Mouse (Mus musculus) limb, embryonic 13.5 days (tissue): ENCODE measurements around the gene Hyal2. TPM values are rescaled to one million over a fixed set of nuclear protein-coding genes. Genes with fewer than 3 reads are reported as not detected.
A peak's percentile ranks its signal among the peaks of the same experiment; 100 is the strongest.

Experiments used
- ATAC-seq: fragments of 200-750 bp; cut with Nextera tagmentation; 2 replicates; pipeline ENCODE4 v1.8.0; 2017; ENCODE audit warnings: low read depth, moderate number of reproducible peaks, moderate TSS enrichment; ENCODE audit not compliant: low FRiP score
- H3K27ac ChIP-seq: fragments of 300-500 bp; sonication (generic); 2 replicates; pipeline ENCODE4 v1.5.1; 2015; ENCODE audit warnings: inconsistent platforms, mild to moderate bottlenecking, moderate library complexity
- H3K27me3 ChIP-seq: fragments of 300-500 bp; sonication (generic); 2 replicates; pipeline ENCODE4 v1.6.1; 2015; ENCODE audit warnings: mild to moderate bottlenecking, inconsistent platforms
- H3K36me3 ChIP-seq: fragments of 300-500 bp; sonication (generic); 2 replicates; pipeline ENCODE4 v1.6.1; 2015; ENCODE audit warnings: inconsistent platforms, mild to moderate bottlenecking, moderate library complexity
- H3K4me1 ChIP-seq: fragments of 300-500 bp; sonication (generic); 2 replicates; pipeline ENCODE4 v1.6.1; 2015; ENCODE audit warnings: inconsistent platforms
- H3K4me2 ChIP-seq: fragments of 300-500 bp; sonication (generic); replicated peaks from 2 replicates; pipeline ENCODE4 v1.6.1; 2015; ENCODE audit warnings: inconsistent platforms, mild to moderate bottlenecking, moderate library complexity
- H3K4me3 ChIP-seq: fragments of 300-500 bp; sonication (generic); 2 replicates; pipeline ENCODE4 v1.5.1; 2015; ENCODE audit warnings: moderate library complexity, mild to moderate bottlenecking, inconsistent platforms
- H3K9ac ChIP-seq: fragments of 300-500 bp; sonication (generic); 2 replicates; pipeline ENCODE4 v1.6.1; 2015; ENCODE audit warnings: mild to moderate bottlenecking, inconsistent platforms
- H3K9me3 ChIP-seq: fragments of 300-500 bp; sonication (generic); 2 replicates; pipeline ENCODE4 v1.6.1; 2016; ENCODE audit warnings: inconsistent platforms
- WGBS: fragments of 180-500 bp; shearing (Covaris S2); methylation state at CpG from one replicate; pipeline ENCODE4 v1.1.7; 2015; 5-methylcytosine and 5-hydroxymethylcytosine counted together
- polyA plus RNA-seq: library from polyadenylated mRNA; unstranded; fragments of >200 nt; fragmentation: Nextera tagmentation; extraction: Ambion mirVana; gene quantifications from 2 replicates; pipeline ENCODE4 v1.2.1, GENCODE M21; 2015

Hyal2 gene
- polyA plus RNA-seq = 127 and 130 TPM in 2 replicates

DNA sequence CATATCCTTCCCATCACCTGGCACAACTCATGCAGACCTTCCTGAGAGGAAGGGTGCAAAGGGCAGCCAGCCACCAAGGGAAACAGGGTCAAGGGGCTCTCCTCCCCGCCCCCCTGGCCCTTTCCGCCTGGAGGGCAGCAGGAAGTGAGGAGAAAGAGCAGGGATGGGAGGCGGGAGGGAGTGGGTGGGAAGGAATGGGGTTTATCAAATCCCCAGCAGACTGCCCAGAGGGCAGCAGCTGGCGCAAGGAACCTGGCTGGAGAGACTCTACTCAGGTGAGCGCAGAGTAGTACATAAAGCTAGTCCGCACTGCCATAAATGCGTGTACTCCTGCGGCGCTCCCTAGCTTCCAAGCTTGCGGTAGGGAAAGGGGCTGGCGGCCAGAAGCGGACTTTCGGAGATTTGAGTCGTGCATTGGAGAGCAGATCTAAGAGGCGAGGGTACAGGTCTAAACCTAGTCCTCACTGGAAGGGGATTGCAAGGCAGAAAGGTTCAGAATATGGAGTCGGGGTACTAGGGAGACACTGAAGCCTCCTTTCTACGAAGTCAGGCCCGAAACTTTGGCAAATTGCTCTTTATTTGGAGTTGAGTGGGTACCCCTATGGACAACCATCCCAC, at the start of gene Hyal2:
Gene Hyal2 (plus strand): TSS at position 244 of the 618 bp plus-strand sequence.
- peak within 1 kb of the TSS; percentile 89 for H3K27ac ChIP-seq
- no peaks in the 10 kb centered on the region for H3K27me3 ChIP-seq
- no peaks in the 10 kb centered on the region for H3K9me3 ChIP-seq
- 8% methylated on average over 18 of the region's 18 CpGs for WGBS
- peak within 1 kb of the TSS; percentile 83 for H3K9ac ChIP-seq
- H3K4me3 ChIP-seq = peak within 1 kb of the TSS; percentile 73
- peaks cover 44% of the 10 kb centered on the region for H3K36me3 ChIP-seq
- peak within 1 kb of the TSS; percentile 89 for H3K4me2 ChIP-seq
- peaks cover 59% of the 10 kb centered on the region for H3K4me1 ChIP-seq
- ATAC-seq = no peak

DNA sequence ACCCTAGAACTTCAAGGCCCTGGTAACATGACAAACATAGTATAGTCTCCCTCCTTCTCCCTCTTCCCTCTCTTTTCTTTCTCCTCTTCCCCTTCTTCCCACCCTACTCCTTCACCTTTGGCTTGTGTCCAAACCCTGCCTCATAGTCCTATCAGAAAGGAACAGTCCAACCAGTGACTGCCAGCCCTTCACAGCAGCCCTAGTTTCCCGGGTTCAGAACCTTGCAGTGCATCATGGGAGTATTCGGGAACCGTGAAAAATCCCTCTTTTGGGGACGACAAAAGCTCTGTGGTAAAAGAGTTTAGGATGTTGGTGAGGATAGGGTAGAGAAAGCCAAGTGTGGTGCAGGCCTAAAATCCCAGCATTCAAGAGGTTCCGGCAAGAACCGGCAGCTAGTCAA, 47.4 kb upstream of the Hyal2 start:
- Histone ChIP-seq H3K27ac (no peak overlapping the region), H3K9ac (no peak overlapping the region), H3K9me3 (no peaks in the 10 kb centered on the region), H3K4me3 (no peak overlapping the region), H3K4me1 (peaks cover 27% of the 10 kb centered on the region), H3K27me3 (peaks cover 36% of the 10 kb centered on the region), H3K36me3 (no peaks in the 10 kb centered on the region), H3K4me2 (no peak overlapping the region)
- 61% methylated on average over 6 of the region's 6 CpGs for WGBS
- no peak for ATAC-seq

DNA sequence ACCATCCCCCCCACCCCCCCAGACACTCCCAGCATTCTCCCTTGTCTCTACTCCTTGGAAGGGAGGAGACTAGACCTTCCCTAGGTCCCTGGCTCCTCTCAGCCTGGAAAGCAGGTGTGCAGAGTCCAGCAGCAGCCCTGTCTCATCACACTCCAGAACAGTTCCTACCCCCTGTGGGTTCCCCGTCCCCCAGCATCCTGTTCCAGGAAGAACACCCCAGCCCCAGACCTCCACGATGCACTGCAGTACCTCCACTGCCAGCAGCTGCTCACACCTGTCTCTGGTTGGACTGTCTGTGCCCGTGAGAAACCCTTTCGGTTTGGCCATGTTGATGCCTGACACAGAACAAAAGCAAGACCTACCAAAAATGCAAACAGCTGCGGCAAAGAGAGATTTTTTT, 46.6 kb upstream of the Hyal2 start:
- H3K27me3 ChIP-seq = peaks cover 44% of the 10 kb centered on the region

DNA sequence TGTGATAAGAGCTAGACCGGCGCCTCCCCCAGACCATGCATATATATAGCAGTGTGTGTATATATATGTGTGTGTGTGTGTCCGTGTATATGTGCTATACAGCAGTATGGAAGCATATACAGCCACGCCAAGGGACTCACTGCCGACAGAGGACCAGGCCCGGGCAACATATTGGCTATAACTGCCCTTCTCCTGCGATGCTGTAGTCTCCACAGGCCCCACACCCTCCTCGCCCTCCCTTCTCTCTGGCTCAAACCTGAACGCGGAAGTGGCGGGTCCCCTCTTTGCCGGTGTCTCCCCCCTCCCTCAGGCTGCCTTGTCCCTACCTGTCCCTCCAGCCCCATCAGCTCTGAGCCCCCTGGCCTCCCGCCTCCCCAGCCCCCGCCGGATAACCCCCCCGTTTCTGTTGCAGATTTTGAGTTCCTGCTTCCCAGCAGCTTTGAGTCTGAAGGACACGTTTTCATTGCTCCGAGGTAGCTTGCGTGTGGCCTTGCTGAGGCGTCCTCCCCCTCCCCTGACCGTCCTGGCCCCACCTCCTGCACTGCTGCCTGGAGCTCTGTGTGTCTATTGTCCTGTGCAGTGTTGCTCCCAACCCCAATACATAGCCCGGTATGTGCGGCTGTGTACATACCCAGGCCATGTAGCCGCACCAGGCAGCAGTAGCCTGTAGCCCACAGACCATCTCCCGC, 45.9 kb upstream of the Hyal2 start:
- WGBS = 18% methylated on average over 25 of the region's 25 CpGs
- H3K9ac ChIP-seq = peak overlapping the region; percentile 39
- ATAC-seq = peak; percentile 38
- no peak overlapping the region for H3K27ac ChIP-seq
- peak overlapping the region; percentile 52 for H3K4me2 ChIP-seq
- peaks cover 51% of the 10 kb centered on the region for H3K27me3 ChIP-seq
- no peaks in the 10 kb centered on the region for H3K36me3 ChIP-seq
- H3K4me3 ChIP-seq = peak overlapping the region; percentile 17
- H3K9me3 ChIP-seq = no peaks in the 10 kb centered on the region
- H3K4me1 ChIP-seq = peaks cover 35% of the 10 kb centered on the region

More for the DNA sequence above, 46.6 kb upstream of the Hyal2 start:
- H3K9ac ChIP-seq = 0 out of 2 replicates have a peak overlapping the region, but pooled peaks have one; percentile 39
- H3K9me3 ChIP-seq = no peaks in the 10 kb centered on the region
- H3K4me3 ChIP-seq = no peak overlapping the region
- H3K27ac ChIP-seq = no peak overlapping the region
- WGBS = 39% methylated on average over 5 of the region's 5 CpGs
- H3K36me3 ChIP-seq = no peaks in the 10 kb centered on the region
- H3K4me2 ChIP-seq = peak overlapping the region; percentile 52; the same call in 1 of the 2 replicates
- H3K4me1 ChIP-seq = peaks cover 28% of the 10 kb centered on the region
- ATAC-seq = no peak

DNA sequence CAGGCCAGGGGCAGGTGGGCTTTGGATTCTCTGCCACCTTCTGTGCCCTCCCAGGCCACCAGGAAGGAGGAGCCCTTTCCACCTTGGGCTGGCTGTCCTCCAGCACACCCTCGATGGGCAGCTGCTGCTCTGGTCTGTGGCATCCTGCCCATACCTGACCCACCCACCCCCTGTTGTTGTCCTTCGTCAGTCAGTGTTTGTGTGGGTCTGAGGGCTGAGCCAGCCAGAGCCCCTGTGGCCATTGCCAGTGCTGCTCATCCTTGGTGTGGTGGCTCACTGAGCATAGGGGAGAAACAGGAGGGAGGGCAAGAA, 45.4 kb upstream of the Hyal2 start:
- Histone ChIP-seq H3K9me3 (no peaks in the 10 kb centered on the region), H3K27me3 (peaks cover 56% of the 10 kb centered on the region), H3K9ac (peak overlapping the region; percentile 39; the same call in 1 of the 2 replicates), H3K4me2 (peak overlapping the region; percentile 52), H3K36me3 (no peaks in the 10 kb centered on the region), H3K4me3 (0 out of 2 replicates have a peak overlapping the region, but pooled peaks have one; percentile 17), H3K27ac (no peak overlapping the region), H3K4me1 (peaks cover 39% of the 10 kb centered on the region)
- ATAC-seq = peak; percentile 4; the same call in 1 of the 2 replicates
- 51% methylated on average over 2 of the region's 2 CpGs for WGBS

DNA sequence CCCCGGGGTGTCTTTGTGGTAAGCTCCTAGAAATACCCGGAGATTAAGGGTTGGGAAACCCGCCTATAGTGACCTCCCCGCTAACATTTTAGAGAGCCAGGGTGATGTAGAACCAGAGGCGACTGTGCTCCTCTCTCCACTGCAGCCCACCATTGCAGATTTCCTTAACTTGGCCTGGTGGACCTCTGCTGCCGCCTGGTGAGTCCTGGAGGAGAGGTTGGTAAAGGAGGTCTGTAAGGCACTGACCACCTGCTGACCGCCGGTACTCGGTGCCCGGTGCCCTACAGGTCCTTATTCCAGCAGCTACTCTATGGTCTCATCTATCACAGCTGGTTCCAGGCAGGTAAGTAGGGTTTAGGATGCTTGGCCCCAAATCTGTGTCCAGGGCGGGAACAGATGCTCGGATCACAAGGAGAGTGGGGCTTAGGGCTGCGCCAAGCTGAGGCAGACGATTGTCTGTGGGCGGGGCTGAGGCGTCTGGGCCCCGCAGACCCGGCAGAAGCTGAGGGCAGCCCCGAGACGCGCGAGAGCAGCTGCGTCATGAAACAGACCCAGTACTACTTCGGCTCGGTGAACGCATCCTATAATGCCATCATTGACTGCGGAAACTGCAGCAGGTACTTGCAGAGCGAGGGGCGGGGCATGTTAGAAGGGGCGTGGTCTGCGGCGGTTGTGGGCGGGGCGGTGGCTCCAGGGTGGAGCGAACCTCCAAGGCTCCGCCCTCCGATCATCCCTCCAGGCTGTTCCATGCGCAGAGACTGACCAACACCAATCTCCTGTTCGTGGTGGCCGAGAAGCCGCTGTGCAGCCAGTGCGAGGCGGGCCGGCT, 41.3 kb upstream of the Hyal2 start:
- H3K9ac ChIP-seq = peak overlapping the region; percentile 35; the same call in 1 of the 2 replicates
- peak overlapping the region; percentile 39 for H3K4me3 ChIP-seq
- WGBS = 5% methylated on average over 44 of the region's 44 CpGs
- no peaks in the 10 kb centered on the region for H3K36me3 ChIP-seq
- ATAC-seq = peak; percentile 62; the same call in 1 of the 2 replicates
- H3K27me3 ChIP-seq = peaks cover 64% of the 10 kb centered on the region
- peaks cover 28% of the 10 kb centered on the region for H3K4me1 ChIP-seq
- H3K4me2 ChIP-seq = peak overlapping the region; percentile 66
- H3K27ac ChIP-seq = no peak overlapping the region
- H3K9me3 ChIP-seq = no peaks in the 10 kb centered on the region

DNA sequence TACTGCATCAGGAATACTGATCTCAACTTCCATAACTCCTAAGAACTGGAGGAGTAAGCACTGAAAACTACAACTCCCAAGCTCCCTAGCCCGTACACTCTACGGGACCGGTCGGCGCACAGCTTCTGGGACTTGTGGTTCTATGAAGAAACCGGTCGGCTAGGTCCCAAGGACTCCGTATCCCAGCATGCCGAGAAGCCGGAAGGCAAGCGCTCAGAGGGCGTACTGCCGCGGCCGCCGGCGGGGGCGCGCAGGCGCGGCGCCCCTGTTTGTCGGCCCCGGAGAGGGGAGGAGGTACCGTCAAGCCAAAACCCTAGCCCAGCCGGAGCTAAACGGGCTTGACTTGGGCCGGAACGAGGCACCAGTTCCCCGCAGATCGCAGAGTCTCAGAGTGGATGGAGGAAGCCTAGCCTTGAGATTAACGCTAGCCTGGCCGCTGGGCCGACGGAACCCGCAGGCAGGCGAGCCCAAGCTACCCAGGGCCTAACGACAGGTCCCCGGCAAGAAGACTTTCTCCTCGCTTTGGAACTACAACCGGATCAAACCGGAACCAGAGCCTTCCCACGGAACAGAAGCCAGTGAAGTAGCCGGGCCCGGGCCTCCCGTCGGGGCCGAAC, 33.8 kb upstream of the Hyal2 start, which contains the start of gene Tmem115:
Gene Tmem115 (plus strand): TSS at position 155 of the 617 bp plus-strand sequence.
- Histone ChIP-seq H3K27ac (peak within 1 kb of the TSS; percentile 75), H3K27me3 (peaks cover 4% of the 10 kb centered on the region), H3K4me2 (peak within 1 kb of the TSS; percentile 99), H3K36me3 (peaks cover 25% of the 10 kb centered on the region), H3K4me3 (peak within 1 kb of the TSS; percentile 94), H3K9ac (peak within 1 kb of the TSS; percentile 94), H3K9me3 (no peaks in the 10 kb centered on the region), H3K4me1 (peaks cover 29% of the 10 kb centered on the region)
- ATAC-seq = peak; percentile 99
- WGBS = under 1% methylated on average over 48 of the region's 48 CpGs

DNA sequence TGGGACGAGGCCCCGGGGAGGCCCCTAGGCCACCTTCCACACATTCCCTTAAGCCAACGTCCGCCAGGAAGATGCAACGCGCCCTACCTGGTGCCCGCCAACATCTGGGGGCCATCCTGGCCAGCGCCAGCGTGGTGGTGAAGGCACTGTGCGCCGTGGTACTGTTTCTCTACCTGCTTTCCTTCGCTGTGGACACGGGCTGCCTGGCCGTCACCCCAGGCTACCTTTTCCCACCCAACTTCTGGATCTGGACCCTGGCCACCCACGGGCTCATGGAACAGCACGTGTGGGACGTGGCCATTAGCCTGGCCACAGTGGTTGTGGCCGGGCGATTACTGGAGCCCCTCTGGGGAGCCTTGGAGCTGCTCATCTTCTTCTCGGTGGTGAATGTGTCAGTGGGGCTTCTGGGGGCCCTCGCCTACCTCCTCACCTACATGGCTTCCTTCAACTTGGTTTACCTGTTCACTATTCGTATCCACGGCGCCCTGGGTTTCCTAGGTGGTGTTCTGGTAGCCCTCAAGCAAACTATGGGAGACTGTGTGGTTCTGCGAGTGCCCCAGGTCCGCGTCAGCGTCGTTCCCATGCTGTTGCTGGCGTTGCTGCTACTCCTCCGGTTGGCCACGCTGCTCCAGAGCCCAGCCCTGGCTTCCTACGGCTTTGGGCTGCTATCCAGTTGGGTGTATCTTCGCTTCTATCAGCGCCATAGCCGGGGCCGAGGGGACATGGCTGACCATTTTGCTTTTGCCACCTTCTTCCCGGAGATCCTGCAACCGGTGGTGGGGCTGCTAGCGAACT, 33.1 kb upstream of the Hyal2 start:
- H3K4me2 ChIP-seq = peak overlapping the region; percentile 99
- H3K4me1 ChIP-seq = peaks cover 29% of the 10 kb centered on the region
- ATAC-seq = no peak
- H3K27ac ChIP-seq = peak overlapping the region; percentile 75
- peaks cover 32% of the 10 kb centered on the region for H3K36me3 ChIP-seq
- H3K9ac ChIP-seq = peak overlapping the region; percentile 94
- peaks cover 4% of the 10 kb centered on the region for H3K27me3 ChIP-seq
- H3K9me3 ChIP-seq = no peaks in the 10 kb centered on the region
- peak overlapping the region; percentile 94 for H3K4me3 ChIP-seq
- 1% methylated on average over 40 of the region's 40 CpGs for WGBS

DNA sequence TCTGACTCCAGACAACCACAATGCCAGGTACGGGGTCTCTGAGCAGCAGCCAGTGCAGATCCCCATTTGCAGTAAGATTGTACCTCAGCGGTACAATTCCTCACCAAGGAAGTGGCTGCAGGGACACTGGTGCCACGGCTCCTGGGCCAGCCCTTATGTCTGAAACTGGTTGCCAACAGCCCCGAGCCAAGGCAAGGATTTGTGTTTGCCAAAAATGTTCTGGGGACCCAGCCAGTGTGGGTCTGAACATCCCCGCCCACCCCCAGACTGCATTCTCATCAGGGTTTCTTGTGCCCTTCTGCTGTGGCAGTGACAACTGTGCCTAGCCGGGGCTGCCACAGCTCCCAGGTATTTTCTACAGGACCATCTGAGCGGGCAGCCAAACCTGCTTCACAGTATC, 29.5 kb upstream of the Hyal2 start:
- H3K9me3 ChIP-seq = no peaks in the 10 kb centered on the region
- no peak overlapping the region for H3K4me2 ChIP-seq
- no peak overlapping the region for H3K9ac ChIP-seq
- H3K4me3 ChIP-seq = no peak overlapping the region
- H3K27ac ChIP-seq = no peak overlapping the region
- H3K36me3 ChIP-seq = peaks cover 38% of the 10 kb centered on the region
- H3K27me3 ChIP-seq = no peaks in the 10 kb centered on the region
- ATAC-seq = no peak
- 89% methylated on average over 7 of the region's 7 CpGs for WGBS
- peaks cover 47% of the 10 kb centered on the region for H3K4me1 ChIP-seq

DNA sequence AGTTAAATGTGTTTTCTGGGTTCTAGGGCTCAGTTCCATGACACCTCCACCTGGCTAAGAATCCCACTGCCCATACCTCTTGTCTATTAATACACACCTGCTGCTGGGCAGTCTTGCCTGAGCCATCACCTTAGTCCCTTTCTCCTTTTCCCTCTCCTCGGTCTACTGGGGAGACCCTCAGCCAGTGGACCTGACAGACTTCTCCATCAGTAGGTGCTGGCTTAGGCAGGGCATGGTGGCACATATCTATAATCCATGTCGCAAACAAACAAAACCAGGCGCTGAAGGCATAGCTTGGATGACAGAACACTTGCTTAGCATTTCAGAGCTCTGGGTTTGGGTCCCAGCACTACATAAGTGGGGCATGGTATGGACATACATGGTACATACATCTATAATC, 29.0 kb upstream of the Hyal2 start:
- Histone ChIP-seq H3K4me1 (peaks cover 47% of the 10 kb centered on the region), H3K4me2 (no peak overlapping the region), H3K9ac (no peak overlapping the region), H3K9me3 (no peaks in the 10 kb centered on the region), H3K36me3 (peaks cover 43% of the 10 kb centered on the region), H3K4me3 (no peak overlapping the region), H3K27me3 (no peaks in the 10 kb centered on the region), H3K27ac (no peak overlapping the region)
- no peak for ATAC-seq
- WGBS = 94% methylated on average over 3 of the region's 3 CpGs

DNA sequence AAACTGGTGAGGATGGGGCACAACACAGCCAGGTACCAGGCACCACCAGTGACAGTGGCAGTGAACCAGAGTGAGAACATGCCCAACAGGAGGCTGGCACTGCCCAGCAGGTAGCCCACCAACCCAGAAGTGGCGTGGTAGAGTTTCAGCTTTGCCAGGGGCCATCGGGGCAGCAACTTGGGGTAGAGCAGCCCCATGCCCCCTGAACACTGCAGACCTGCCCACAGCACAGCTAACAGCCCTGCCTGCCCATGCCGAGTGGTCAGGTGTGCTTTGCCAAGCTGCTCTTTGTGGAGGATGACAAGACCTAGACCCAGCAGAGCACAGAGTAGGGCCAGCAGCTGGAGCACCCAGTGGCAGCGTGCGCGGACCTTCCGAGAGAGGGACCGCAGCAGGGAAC, 27.8 kb upstream of the Hyal2 start:
- no peak overlapping the region for H3K4me2 ChIP-seq
- ATAC-seq = no peak
- WGBS = 94% methylated on average over 8 of the region's 8 CpGs
- H3K36me3 ChIP-seq = peaks cover 55% of the 10 kb centered on the region
- no peak overlapping the region for H3K27ac ChIP-seq
- no peaks in the 10 kb centered on the region for H3K27me3 ChIP-seq
- H3K9me3 ChIP-seq = no peaks in the 10 kb centered on the region
- no peak overlapping the region for H3K9ac ChIP-seq
- no peak overlapping the region for H3K4me3 ChIP-seq
- H3K4me1 ChIP-seq = peaks cover 46% of the 10 kb centered on the region
